In genomic region chr16:90674651-90675050, GRCm38 (mm10) we compare ENCODE assay signal across 33 mouse cellular contexts.
"Had no signal": no experiment of that assay in that cellular context is flagged by ENCODE, and none has a peak within 500 bp of the region (broad histone marks: within the 10 kb centered on the region; RNA-seq: fewer than 3 reads in every experiment).

No protein-coding gene starts in this region.

- H3K27ac ChIP-seq: heart, adult 2 months; heart, embryonic 10.5 days; heart, embryonic 13.5 days; heart, embryonic 15.5 days; hindbrain, embryonic 10.5 days; hindbrain, embryonic 12.5 days; hindbrain, embryonic 13.5 days; hindbrain, embryonic 14.5 days; hindbrain, embryonic 15.5 days; hindbrain, postnatal 0 days; intestine, embryonic 15.5 days; kidney, embryonic 15.5 days; kidney, postnatal 0 days had no signal

- H3K36me3 ChIP-seq: heart, embryonic 10.5 days; heart, embryonic 12.5 days; heart, embryonic 13.5 days; heart, embryonic 15.5 days; hindbrain, embryonic 10.5 days; hindbrain, embryonic 12.5 days; hindbrain, embryonic 13.5 days; hindbrain, embryonic 15.5 days; intestine, embryonic 15.5 days; kidney, embryonic 15.5 days had no signal

- H3K4me2 ChIP-seq: heart, embryonic 11.5 days; heart, embryonic 12.5 days; heart, embryonic 13.5 days; heart, embryonic 15.5 days; hindbrain, embryonic 12.5 days; hindbrain, embryonic 13.5 days; hindbrain, embryonic 14.5 days; hindbrain, embryonic 15.5 days; intestine, embryonic 15.5 days; kidney, embryonic 15.5 days had no signal

- H3K9ac ChIP-seq: heart, embryonic 12.5 days; heart, embryonic 13.5 days; heart, embryonic 15.5 days; hindbrain, embryonic 12.5 days; hindbrain, embryonic 13.5 days; hindbrain, embryonic 14.5 days; hindbrain, embryonic 15.5 days; intestine, embryonic 15.5 days; kidney, embryonic 15.5 days had no signal

- H3K4me1 ChIP-seq: heart, embryonic 10.5 days; heart, embryonic 12.5 days; heart, embryonic 13.5 days; heart, embryonic 15.5 days; hindbrain, embryonic 10.5 days; hindbrain, embryonic 12.5 days; hindbrain, embryonic 13.5 days; hindbrain, embryonic 15.5 days; intestine, embryonic 15.5 days had no signal

- H3K27me3 ChIP-seq: heart, embryonic 12.5 days; heart, embryonic 13.5 days; heart, embryonic 15.5 days; hindbrain, embryonic 12.5 days; hindbrain, embryonic 13.5 days; hindbrain, embryonic 15.5 days; intestine, embryonic 15.5 days had no signal

- ATAC-seq: inflammation-experienced regulatory T-cells, adult 6 months; intestine, embryonic 15.5 days; intestine, embryonic 16.5 days; intestine, postnatal 0 days had no signal

- H3K4me3 ChIP-seq: heart, adult 2 months; heart, embryonic 10.5 days; heart, embryonic 12.5 days; heart, embryonic 13.5 days; heart, embryonic 15.5 days; hindbrain, embryonic 10.5 days; hindbrain, embryonic 12.5 days; hindbrain, embryonic 13.5 days; hindbrain, embryonic 15.5 days; intestine, embryonic 15.5 days; kidney, embryonic 15.5 days had no signal

- H3K9me3 ChIP-seq: heart, embryonic 10.5 days; heart, embryonic 12.5 days; heart, embryonic 13.5 days; heart, embryonic 15.5 days; hindbrain, embryonic 12.5 days; hindbrain, embryonic 13.5 days; hindbrain, embryonic 15.5 days; intestine, embryonic 15.5 days; kidney, embryonic 15.5 days had no signal

- DNase-seq: heart, adult 18-20 months; heart, adult 2 months; heart, postnatal 36 days; heart, postnatal 4 days; kidney, adult 11 months; kidney, adult 18-20 months; kidney, adult 2 months; kidney, adult 8-10 months; kidney, adult 9 months; kidney, postnatal 10 days; kidney, postnatal 14 days; kidney, postnatal 25 days; kidney, postnatal 36 days; kidney, postnatal 4 days; layer of hippocampus, adult 9-11 months; layer of hippocampus, postnatal 36 days had no signal
